Mouse (Mus musculus) stomach, embryonic 16.5 days (tissue): ENCODE data around the gene Ormdl1. TPM values are rescaled to one million over a fixed set of nuclear protein-coding genes. Genes with fewer than 3 reads are reported as not detected.
A peak's percentile ranks its signal among the peaks of the same experiment; 100 is the strongest.
"Not testable (repeated sequence)": the region's sequence is repeated elsewhere in the genome, so short reads cannot be mapped to it uniquely, and the experiment has no call there.

Source experiments
- ATAC-seq: fragments of 200-750 bp; cut with Nextera tagmentation; 2 replicates; pipeline ENCODE4 v1.8.0; 2017; ENCODE audit warnings: moderate number of reproducible peaks, moderate TSS enrichment; ENCODE audit not compliant: insufficient read depth, low FRiP score
- H3K27ac ChIP-seq: fragments of 300-500 bp; sonication (generic); 2 replicates; pipeline ENCODE4 v1.5.1; 2014; ENCODE audit warnings: low read length
- H3K27me3 ChIP-seq: fragments of 300-500 bp; sonication (generic); 2 replicates; pipeline ENCODE4 v1.6.1; 2014; ENCODE audit warnings: low read length, control low read depth, mixed read lengths; ENCODE audit not compliant: control insufficient read depth, insufficient read depth
- H3K36me3 ChIP-seq: fragments of 300-500 bp; sonication (generic); 2 replicates; pipeline ENCODE4 v1.6.1; 2014; ENCODE audit warnings: low read length; ENCODE audit not compliant: control insufficient read depth, insufficient read depth
- H3K4me1 ChIP-seq: fragments of 300-500 bp; sonication (generic); 2 replicates; pipeline ENCODE4 v1.6.1; 2014; ENCODE audit warnings: low read length, control low read depth, mixed read lengths; ENCODE audit not compliant: control insufficient read depth, insufficient read depth
- H3K4me2 ChIP-seq: fragments of 300-500 bp; sonication (generic); 2 replicates; pipeline ENCODE4 v1.6.1; 2014; ENCODE audit warnings: low read depth, low read length, mixed read lengths
- H3K4me3 ChIP-seq: fragments of 300-500 bp; sonication (generic); replicated peaks from 2 replicates; pipeline ENCODE4 v1.5.1; 2014; ENCODE audit warnings: mild to moderate bottlenecking, low read length
- H3K9ac ChIP-seq: fragments of 300-500 bp; sonication (generic); 2 replicates; pipeline ENCODE4 v1.6.1; 2014; ENCODE audit warnings: low read length
- H3K9me3 ChIP-seq: fragments of 300-500 bp; sonication (generic); replicated peaks from 2 replicates; pipeline ENCODE4 v1.6.1; 2016; ENCODE audit warnings: low read length, control low read depth; ENCODE audit not compliant: control insufficient read depth
- WGBS: fragments of 180-500 bp; shearing (Covaris S2); extraction: QIAGEN DNeasy Blood & Tissue Kit; methylation state at CpG from one replicate; pipeline ENCODE4 v1.1.7; 2014; 5-methylcytosine and 5-hydroxymethylcytosine counted together
- polyA plus RNA-seq: library from polyadenylated mRNA; unstranded; fragments of >200 nt; fragmentation: Nextera tagmentation; extraction: Ambion mirVana; gene quantifications from 2 replicates; pipeline ENCODE4 v1.2.1, GENCODE M21; 2015

Gene Ormdl1
- 42.1 and 45.3 TPM in 2 replicates for polyA plus RNA-seq

GRCm38 (mm10) chr1:53296581-53297383 lies at the start of gene Ormdl1, which contains the start of the genes Pms1 and Gm28778:
Gene Ormdl1, plus strand, starts transcription at chr1:53297095.
Gene Pms1, minus strand, starts transcription at chr1:53297018.
Gene Gm28778, plus strand, starts transcription at chr1:53297111.
- WGBS = under 1% methylated on average over 66 of the region's 66 CpGs
- peak; percentile 100 for ATAC-seq
- Histone ChIP-seq H3K9me3 (no peaks in the 10 kb centered on the region), H3K4me1 (0 out of 2 replicates have a peak, but pooled peaks cover 4% of the 10 kb centered on the region), H3K27ac (peak within 1 kb of the TSS; percentile 89), H3K4me3 (peak within 1 kb of the TSS; percentile 81), H3K36me3 (no peaks in the 10 kb centered on the region), H3K9ac (peak within 1 kb of the TSS; percentile 87), H3K4me2 (peak within 1 kb of the TSS; percentile 58), H3K27me3 (no peaks in the 10 kb centered on the region)

GRCm38 (mm10) chr1:53264958-53265612 lies 31.8 kb upstream of the Ormdl1 start:
- H3K4me1 ChIP-seq, H3K9ac ChIP-seq, H3K27me3 ChIP-seq, H3K4me2 ChIP-seq, H3K36me3 ChIP-seq, H3K4me3 ChIP-seq, ATAC-seq, H3K27ac ChIP-seq, H3K9me3 ChIP-seq: not testable (repeated sequence)

DNA sequence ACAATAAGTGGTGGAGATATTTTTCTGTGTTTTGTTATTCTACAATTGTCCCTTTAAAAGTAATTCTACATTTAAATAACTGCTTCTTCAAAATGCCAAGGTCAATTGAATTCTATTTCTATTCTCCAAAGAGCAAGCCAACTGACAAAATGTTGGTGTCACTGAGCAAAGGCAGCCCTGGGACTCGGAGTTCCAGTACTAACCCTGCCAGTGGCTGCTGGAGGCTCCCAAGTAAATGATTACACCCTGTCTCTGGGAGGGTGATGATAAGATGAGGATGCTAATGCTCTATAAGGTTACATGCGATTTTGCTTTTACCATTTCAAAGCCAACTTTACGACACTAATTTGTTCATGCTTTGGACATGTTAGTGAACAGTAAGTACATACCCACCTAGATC lies 27.0 kb upstream of the Ormdl1 start:
- H3K4me2 ChIP-seq = no peak overlapping the region
- no peaks in the 10 kb centered on the region for H3K4me1 ChIP-seq
- H3K9me3 ChIP-seq = no peaks in the 10 kb centered on the region
- no peak overlapping the region for H3K9ac ChIP-seq
- H3K36me3 ChIP-seq = no peaks in the 10 kb centered on the region
- no peak for ATAC-seq
- no peak overlapping the region for H3K4me3 ChIP-seq
- no peaks in the 10 kb centered on the region for H3K27me3 ChIP-seq
- WGBS = 82% methylated on average over 3 of the region's 3 CpGs
- H3K27ac ChIP-seq = no peak overlapping the region

DNA sequence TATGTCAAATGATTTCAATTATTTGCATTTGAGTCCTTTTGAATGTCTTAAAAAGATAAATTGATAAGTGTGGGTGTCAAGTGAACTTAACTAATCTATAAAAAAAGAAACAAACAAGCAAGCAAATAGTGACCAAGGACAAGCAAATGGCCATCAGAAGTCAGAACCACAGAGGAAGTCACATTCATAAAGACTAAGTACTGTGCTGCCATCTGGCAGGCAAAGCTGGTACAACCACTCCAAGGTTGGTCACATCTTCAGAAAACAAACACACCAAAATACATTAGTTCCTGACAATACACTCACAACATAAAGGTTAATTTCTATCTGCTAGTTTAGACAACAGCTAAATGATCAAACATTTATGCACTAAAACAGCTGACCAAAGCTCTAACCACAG lies 24.2 kb upstream of the Ormdl1 start:
- H3K4me3 ChIP-seq = no peak overlapping the region
- H3K9ac ChIP-seq = no peak overlapping the region
- no peaks in the 10 kb centered on the region for H3K9me3 ChIP-seq
- no peak overlapping the region for H3K27ac ChIP-seq
- ATAC-seq = no peak
- no peaks in the 10 kb centered on the region for H3K36me3 ChIP-seq
- H3K4me1 ChIP-seq = no peaks in the 10 kb centered on the region
- H3K4me2 ChIP-seq = no peak overlapping the region
- H3K27me3 ChIP-seq = no peaks in the 10 kb centered on the region

DNA sequence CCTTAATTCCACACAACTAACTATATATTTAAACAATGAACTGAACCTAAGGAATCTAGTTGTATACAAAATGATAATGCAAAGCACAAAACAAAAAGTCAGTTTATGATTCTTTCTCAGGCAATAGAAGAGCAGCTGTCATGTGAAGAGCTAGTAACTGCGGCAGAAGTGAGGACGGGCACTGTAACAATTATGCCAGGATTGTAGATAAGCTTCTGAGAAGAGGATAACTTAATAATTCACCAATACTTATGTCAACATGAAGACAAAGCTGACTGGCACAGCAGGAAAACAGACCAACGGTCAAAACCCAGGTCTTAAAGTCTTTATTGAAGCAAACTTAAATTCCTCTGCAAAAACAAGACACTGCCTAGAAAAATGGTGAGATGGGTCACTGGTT lies 5.7 kb upstream of the Ormdl1 start:
- H3K27me3 ChIP-seq = no peaks in the 10 kb centered on the region
- H3K36me3 ChIP-seq = no peaks in the 10 kb centered on the region
- no peak for ATAC-seq
- H3K4me2 ChIP-seq = no peak overlapping the region
- H3K9me3 ChIP-seq = no peaks in the 10 kb centered on the region
- H3K4me1 ChIP-seq = no peaks in the 10 kb centered on the region
- WGBS = 61% methylated on average over 3 of the region's 3 CpGs
- H3K27ac ChIP-seq = no peak overlapping the region
- H3K9ac ChIP-seq = no peak overlapping the region
- H3K4me3 ChIP-seq = no peak overlapping the region

GRCm38 (mm10) chr1:53300506-53300905 lies 3.6 kb downstream of the Ormdl1 start:
- no peak overlapping the region for H3K4me2 ChIP-seq
- 74% methylated on average over 4 of the region's 4 CpGs for WGBS
- no peak for ATAC-seq

GRCm38 (mm10) chr1:53312989-53313967 lies 16.4 kb downstream of the Ormdl1 start, which contains the start of gene Osgepl1:
Gene Osgepl1, plus strand, starts transcription at chr1:53313624.
- WGBS = 2% methylated on average over 27 of the region's 27 CpGs
- Histone ChIP-seq H3K27me3 (no peaks in the 10 kb centered on the region), H3K9ac (peak within 1 kb of the TSS; percentile 80), H3K27ac (peak within 1 kb of the TSS; percentile 90), H3K9me3 (no peaks in the 10 kb centered on the region), H3K36me3 (0 out of 2 replicates have a peak, but pooled peaks cover 4% of the 10 kb centered on the region), H3K4me2 (peak within 1 kb of the TSS; percentile 64), H3K4me1 (no peaks in the 10 kb centered on the region; the same call in 1 of the 2 replicates), H3K4me3 (peak within 1 kb of the TSS; percentile 59)
- ATAC-seq = peak; percentile 95

More at GRCm38 (mm10) chr1:53300506-53300905, 3.6 kb downstream of the Ormdl1 start:
- Histone ChIP-seq H3K9me3 (no peaks in the 10 kb centered on the region), H3K27ac (no peak overlapping the region), H3K27me3 (no peaks in the 10 kb centered on the region), H3K4me3 (no peak overlapping the region), H3K36me3 (no peaks in the 10 kb centered on the region), H3K4me1 (0 out of 2 replicates have a peak, but pooled peaks cover 4% of the 10 kb centered on the region), H3K9ac (no peak overlapping the region)

DNA sequence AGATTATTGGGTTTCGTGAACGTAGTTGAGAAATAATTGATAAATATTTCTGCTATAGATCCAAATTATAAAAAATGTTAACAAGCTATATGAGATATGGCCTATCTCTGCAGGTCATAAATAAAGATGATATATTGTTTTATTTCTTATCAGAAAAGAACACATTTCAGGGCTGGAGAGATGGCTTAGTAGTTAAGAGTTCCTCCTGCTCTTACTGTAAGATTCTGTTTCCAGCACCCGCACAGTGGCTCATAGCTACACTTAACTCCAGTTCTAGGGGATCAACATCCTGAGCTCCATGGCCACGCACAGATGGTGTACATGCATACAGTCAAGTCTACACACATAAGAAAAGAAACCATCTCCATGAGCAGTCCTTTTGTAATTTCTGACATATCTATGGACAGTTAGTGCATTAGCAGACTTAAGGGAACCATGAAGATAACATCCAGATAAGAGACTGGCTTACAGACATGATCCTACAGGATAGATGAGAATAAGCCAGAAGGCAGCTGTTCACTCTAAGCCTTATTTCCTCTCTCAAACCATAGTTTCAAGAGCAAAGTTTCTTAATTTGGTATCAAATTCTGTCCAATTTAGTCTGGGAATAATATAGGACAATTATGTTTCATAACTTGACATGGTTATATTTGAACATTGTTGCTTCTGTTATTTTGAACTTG lies 24.9 kb downstream of the Ormdl1 start:
- H3K27me3 ChIP-seq = no peaks in the 10 kb centered on the region
- H3K4me2 ChIP-seq = no peak overlapping the region
- WGBS = 92% methylated on average over 4 of the region's 4 CpGs
- ATAC-seq = no peak
- no peak overlapping the region for H3K4me3 ChIP-seq
- H3K9me3 ChIP-seq = no peaks in the 10 kb centered on the region
- no peaks in the 10 kb centered on the region for H3K4me1 ChIP-seq
- peaks cover 8% of the 10 kb centered on the region; the same call in 1 of the 2 replicates for H3K36me3 ChIP-seq
- H3K9ac ChIP-seq = no peak overlapping the region
- H3K27ac ChIP-seq = no peak overlapping the region
